Mouse (Mus musculus): ENCODE measurements around the gene Lysmd1.

GRCm38 (mm10) chr3:95163419-95164255, 29.7 kb downstream of the Lysmd1 start:
- TF ChIP-seq POLR2A (IDR thresholded peaks at IDR 0.05; ENCODE audit: insufficient read depth, low read depth, low read length): no peak
- no peak for TF ChIP-seq CTCF (IDR thresholded peaks at IDR 0.05; ENCODE audit: insufficient read depth, low read depth, low read length)
